Mouse (Mus musculus): ENCODE measurements around the gene Elavl2. TPM values are rescaled to one million over a fixed set of nuclear protein-coding genes. Genes with fewer than 3 reads are reported as not detected.
"Not testable (repeated sequence)": the region's sequence is repeated elsewhere in the genome, so short reads cannot be mapped to it uniquely, and the experiment has no call there.

The Elavl2 gene
- polyA plus RNA-seq, 1 experiment from 2014 or later = 4.0 TPM

- Histone ChIP-seq H3K4me1 (no peaks in the 10 kb centered on the region), H3K27ac (no peak overlapping the region), H3K4me2 (no peak overlapping the region), H3K9me3 (no peaks in the 10 kb centered on the region), H3K9ac (no peak overlapping the region), H3K27me3 (no peaks in the 10 kb centered on the region), H3K36me3 (no peaks in the 10 kb centered on the region), H3K4me3 (no peak overlapping the region)
- ATAC-seq (ENCODE audit: borderline replicate concordance, extremely low read depth, low FRiP score, low TSS enrichment) = no peak
Measured at GRCm38 (mm10) chr4:91297706-91298105, 102.9 kb downstream of the Elavl2 start.

GRCm38 (mm10) chr4:91295317-91295716, 105.3 kb downstream of the Elavl2 start:
- no peak overlapping the region for H3K9ac ChIP-seq
- no peak overlapping the region for H3K27ac ChIP-seq
- ATAC-seq (ENCODE audit: borderline replicate concordance, extremely low read depth, low FRiP score, low TSS enrichment) = no peak
- no peaks in the 10 kb centered on the region for H3K4me1 ChIP-seq
- H3K27me3 ChIP-seq = no peaks in the 10 kb centered on the region
- H3K36me3 ChIP-seq = no peaks in the 10 kb centered on the region
- H3K4me2 ChIP-seq = no peak overlapping the region
- H3K4me3 ChIP-seq = no peak overlapping the region
- H3K9me3 ChIP-seq = no peaks in the 10 kb centered on the region
- WGBS = 72% methylated on average over 4 of the region's 4 CpGs

- ATAC-seq (ENCODE audit: borderline replicate concordance, extremely low read depth, low FRiP score, low TSS enrichment) = no peak
- 89% methylated on average over 1 of the region's 1 CpGs for WGBS
- Histone ChIP-seq H3K4me2 (no peak overlapping the region), H3K4me1 (no peaks in the 10 kb centered on the region), H3K27me3 (no peaks in the 10 kb centered on the region), H3K4me3 (no peak overlapping the region), H3K36me3 (no peaks in the 10 kb centered on the region), H3K9ac (no peak overlapping the region), H3K9me3 (no peaks in the 10 kb centered on the region), H3K27ac (no peak overlapping the region)
Measured at GRCm38 (mm10) chr4:91291526-91291925, 109.1 kb downstream of the Elavl2 start.

GRCm38 (mm10) chr4:91290373-91290772, 110.2 kb downstream of the Elavl2 start:
- WGBS = 79% methylated on average over 1 of the region's 1 CpGs
- Histone ChIP-seq H3K4me2 (no peak overlapping the region), H3K9me3 (no peaks in the 10 kb centered on the region), H3K27ac (no peak overlapping the region), H3K4me1 (no peaks in the 10 kb centered on the region), H3K36me3 (no peaks in the 10 kb centered on the region), H3K9ac (no peak overlapping the region), H3K4me3 (no peak overlapping the region), H3K27me3 (no peaks in the 10 kb centered on the region)
- no peak for ATAC-seq (ENCODE audit: borderline replicate concordance, extremely low read depth, low FRiP score, low TSS enrichment)

GRCm38 (mm10) chr4:91289151-91289550, 111.4 kb downstream of the Elavl2 start:
- WGBS = 62% methylated on average over 1 of the region's 1 CpGs
- Histone ChIP-seq H3K4me3 (no peak overlapping the region), H3K36me3 (no peaks in the 10 kb centered on the region), H3K27me3 (no peaks in the 10 kb centered on the region), H3K9ac (no peak overlapping the region), H3K4me1 (no peaks in the 10 kb centered on the region), H3K27ac (no peak overlapping the region), H3K9me3 (no peaks in the 10 kb centered on the region), H3K4me2 (no peak overlapping the region)
- no peak for ATAC-seq (ENCODE audit: borderline replicate concordance, extremely low read depth, low FRiP score, low TSS enrichment)

GRCm38 (mm10) chr4:91268390-91268789, 132.2 kb downstream of the Elavl2 start:
- H3K4me3 ChIP-seq = no peak overlapping the region
- H3K4me2 ChIP-seq = no peak overlapping the region
- H3K27ac ChIP-seq = no peak overlapping the region
- H3K4me1 ChIP-seq = no peaks in the 10 kb centered on the region
- H3K36me3 ChIP-seq = no peaks in the 10 kb centered on the region
- ATAC-seq (ENCODE audit: borderline replicate concordance, extremely low read depth, low FRiP score, low TSS enrichment) = no peak
- no peaks in the 10 kb centered on the region for H3K9me3 ChIP-seq
- H3K27me3 ChIP-seq = no peaks in the 10 kb centered on the region
- WGBS = 80% methylated on average over 1 of the region's 1 CpGs
- H3K9ac ChIP-seq = no peak overlapping the region

- no peaks in the 10 kb centered on the region for H3K36me3 ChIP-seq
- no peaks in the 10 kb centered on the region for H3K4me1 ChIP-seq
- WGBS = 75% methylated on average over 19 of the region's 19 CpGs
- ATAC-seq (ENCODE audit: borderline replicate concordance, extremely low read depth, low FRiP score, low TSS enrichment) = no peak
- H3K9ac ChIP-seq = no peak overlapping the region
- H3K9me3 ChIP-seq = no peaks in the 10 kb centered on the region
- no peak overlapping the region for H3K4me2 ChIP-seq
- H3K4me3 ChIP-seq = no peak overlapping the region
- H3K27ac ChIP-seq = no peak overlapping the region
- H3K27me3 ChIP-seq = no peaks in the 10 kb centered on the region
Measured at GRCm38 (mm10) chr4:91263733-91264440, 136.7 kb downstream of the Elavl2 start.

- Histone ChIP-seq H3K27ac (no peak overlapping the region), H3K4me2 (no peak overlapping the region), H3K4me1 (no peaks in the 10 kb centered on the region), H3K36me3 (no peaks in the 10 kb centered on the region), H3K9ac (no peak overlapping the region), H3K4me3 (no peak overlapping the region), H3K27me3 (no peaks in the 10 kb centered on the region), H3K9me3 (no peaks in the 10 kb centered on the region)
- ATAC-seq (ENCODE audit: borderline replicate concordance, extremely low read depth, low FRiP score, low TSS enrichment) = no peak
- 83% methylated on average over 8 of the region's 8 CpGs for WGBS
Measured at GRCm38 (mm10) chr4:91262839-91263238, 137.7 kb downstream of the Elavl2 start.

- Histone ChIP-seq H3K27ac (no peak overlapping the region), H3K4me1 (no peaks in the 10 kb centered on the region), H3K9ac (no peak overlapping the region), H3K36me3 (no peaks in the 10 kb centered on the region), H3K27me3 (no peaks in the 10 kb centered on the region), H3K4me3 (no peak overlapping the region), H3K9me3 (no peaks in the 10 kb centered on the region), H3K4me2 (no peak overlapping the region)
- 91% methylated on average over 4 of the region's 4 CpGs for WGBS
- no peak for ATAC-seq (ENCODE audit: borderline replicate concordance, extremely low read depth, low FRiP score, low TSS enrichment)
Measured at GRCm38 (mm10) chr4:91260622-91261021, 140.0 kb downstream of the Elavl2 start.

GRCm38 (mm10) chr4:91248650-91249049, 151.9 kb downstream of the Elavl2 start:
- 67% methylated on average over 1 of the region's 1 CpGs for WGBS
- ATAC-seq (ENCODE audit: borderline replicate concordance, extremely low read depth, low FRiP score, low TSS enrichment) = no peak
- H3K27ac ChIP-seq = no peak overlapping the region

GRCm38 (mm10) chr4:91245136-91245535, 155.4 kb downstream of the Elavl2 start:
- H3K27ac ChIP-seq; H3K9me3 ChIP-seq; ATAC-seq (ENCODE audit: borderline replicate concordance, extremely low read depth, low FRiP score, low TSS enrichment); H3K4me2 ChIP-seq; H3K9ac ChIP-seq; H3K27me3 ChIP-seq; H3K4me1 ChIP-seq; H3K36me3 ChIP-seq; H3K4me3 ChIP-seq: not testable (repeated sequence)
- 84% methylated on average over 6 of the region's 8 CpGs for WGBS

More at GRCm38 (mm10) chr4:91248650-91249049, 151.9 kb downstream of the Elavl2 start:
- no peaks in the 10 kb centered on the region for H3K4me1 ChIP-seq
- no peak overlapping the region for H3K4me2 ChIP-seq
- no peaks in the 10 kb centered on the region for H3K27me3 ChIP-seq
- H3K9ac ChIP-seq = no peak overlapping the region
- no peaks in the 10 kb centered on the region for H3K9me3 ChIP-seq
- H3K36me3 ChIP-seq = no peaks in the 10 kb centered on the region
- no peak overlapping the region for H3K4me3 ChIP-seq

- WGBS = 53% methylated on average over 9 of the region's 9 CpGs
- Histone ChIP-seq H3K27ac (no peak overlapping the region), H3K4me3 (no peak overlapping the region), H3K27me3 (no peaks in the 10 kb centered on the region), H3K4me2 (no peak overlapping the region), H3K4me1 (no peaks in the 10 kb centered on the region), H3K9me3 (no peaks in the 10 kb centered on the region), H3K36me3 (no peaks in the 10 kb centered on the region), H3K9ac (no peak overlapping the region)
- no peak for ATAC-seq (ENCODE audit: borderline replicate concordance, extremely low read depth, low FRiP score, low TSS enrichment)
Measured at GRCm38 (mm10) chr4:91244554-91244953, 156.0 kb downstream of the Elavl2 start.

GRCm38 (mm10) chr4:91243896-91244295, 156.7 kb downstream of the Elavl2 start:
- Histone ChIP-seq H3K36me3 (no peaks in the 10 kb centered on the region), H3K4me1 (no peaks in the 10 kb centered on the region), H3K4me3 (no peak overlapping the region), H3K4me2 (no peak overlapping the region), H3K9me3 (no peaks in the 10 kb centered on the region), H3K27ac (no peak overlapping the region), H3K27me3 (no peaks in the 10 kb centered on the region), H3K9ac (no peak overlapping the region)
- ATAC-seq (ENCODE audit: borderline replicate concordance, extremely low read depth, low FRiP score, low TSS enrichment) = no peak
- WGBS = 80% methylated on average over 4 of the region's 4 CpGs

All from lung, embryonic 15.5 days (tissue).